Mouse (Mus musculus): ENCODE measurements around the gene Mri1.

The Mri1 gene

DNA sequence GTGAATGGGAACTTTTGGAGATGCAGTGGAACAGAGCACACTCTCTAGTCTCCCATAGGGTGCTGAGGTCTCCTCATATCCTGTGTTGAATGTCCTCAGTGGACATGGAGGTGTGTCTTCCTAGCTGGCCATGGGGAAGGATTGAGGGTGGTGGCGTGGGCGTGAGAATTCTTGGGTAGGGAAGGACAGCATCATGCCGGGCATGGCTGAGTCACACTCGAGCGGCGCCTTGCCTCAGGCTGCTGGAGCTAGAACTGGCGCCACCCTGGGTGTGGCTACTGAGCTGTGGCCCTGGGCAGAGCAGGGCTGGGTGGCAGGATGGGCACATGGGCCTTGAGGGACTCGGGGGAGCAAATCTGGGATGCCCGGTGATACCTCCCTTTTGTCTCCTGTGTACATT is 54.7 kb downstream of the Mri1 start:
- DNase-seq = no peak

DNA sequence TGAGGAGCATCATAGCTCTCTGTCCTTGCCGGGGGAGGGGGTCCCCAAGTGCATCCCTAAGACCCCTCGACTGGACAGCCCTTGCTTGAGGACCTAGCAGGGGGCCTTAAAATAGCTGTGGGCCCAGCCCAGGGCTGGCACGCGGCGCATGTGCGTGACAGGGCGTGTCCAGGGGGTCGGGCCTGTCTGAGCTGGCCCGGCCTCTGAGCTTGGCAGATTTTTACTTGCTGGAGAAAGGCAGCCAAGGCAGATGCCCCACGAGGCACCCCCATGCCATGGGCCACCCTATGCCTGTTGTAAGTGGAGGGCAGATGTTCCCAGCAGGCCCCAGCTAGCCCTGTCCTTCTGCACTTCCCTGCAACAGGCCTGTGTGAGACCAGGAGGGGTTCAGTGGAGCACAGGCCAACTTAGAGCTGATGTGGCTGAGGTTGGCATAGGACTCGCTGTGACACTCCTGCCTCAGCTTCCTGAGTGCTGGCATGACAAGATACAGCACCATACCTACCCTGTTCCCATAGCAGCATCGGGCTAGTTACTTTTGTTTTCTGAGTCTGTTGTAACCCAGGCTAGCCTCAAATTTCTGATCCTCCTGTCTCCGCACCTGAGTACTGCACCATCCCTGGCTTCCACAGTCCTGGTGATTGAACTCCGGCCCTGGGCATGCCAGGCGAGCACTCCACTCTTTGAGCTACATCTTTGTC is 55.4 kb downstream of the Mri1 start:
- peak; percentile 58 for DNase-seq

DNA sequence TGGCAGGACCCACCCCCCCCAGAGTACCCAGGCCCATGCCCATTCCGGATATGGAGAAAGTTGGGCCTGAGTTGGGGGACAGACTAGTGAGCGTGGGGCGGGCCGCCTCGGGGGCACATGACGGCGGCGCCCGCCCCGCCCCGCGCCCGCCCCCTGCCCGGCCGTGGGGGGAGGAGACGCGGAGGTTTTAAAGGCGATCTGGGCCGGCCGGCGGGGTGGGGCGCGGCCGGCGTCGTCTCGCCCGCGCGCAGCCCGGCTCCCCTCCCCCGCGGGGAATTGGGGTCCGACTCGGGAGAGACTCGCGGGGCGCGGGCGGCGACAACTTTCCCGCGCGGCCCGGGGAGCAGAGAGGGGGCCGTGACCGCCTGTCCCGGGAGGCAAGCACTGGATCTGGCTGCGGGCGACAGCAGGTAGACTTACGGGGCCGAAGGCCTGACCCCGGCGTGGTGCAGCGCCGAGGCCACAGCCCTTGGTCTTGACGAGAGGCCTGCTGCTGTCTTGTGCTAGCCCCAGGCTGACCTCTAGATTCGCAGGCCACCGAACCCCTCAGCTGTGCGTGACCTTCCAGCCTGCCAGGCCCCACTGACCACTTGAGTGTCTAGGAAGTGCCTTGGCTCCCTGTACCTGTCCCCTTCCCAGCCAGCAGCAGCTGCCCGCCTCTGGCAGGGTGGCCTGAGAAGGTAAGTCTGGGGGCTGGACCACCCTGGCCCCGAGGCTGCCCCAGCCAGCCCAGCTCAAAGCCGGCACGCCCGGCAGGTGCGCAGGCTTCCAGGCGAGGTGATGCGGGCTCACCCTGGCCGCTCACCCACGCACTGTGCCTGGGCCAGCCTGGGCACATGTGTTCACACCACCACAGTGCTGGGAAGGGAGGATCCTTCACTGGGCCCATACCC is 56.2 kb downstream of the Mri1 start:
- DNase-seq = peak; percentile 62

DNA sequence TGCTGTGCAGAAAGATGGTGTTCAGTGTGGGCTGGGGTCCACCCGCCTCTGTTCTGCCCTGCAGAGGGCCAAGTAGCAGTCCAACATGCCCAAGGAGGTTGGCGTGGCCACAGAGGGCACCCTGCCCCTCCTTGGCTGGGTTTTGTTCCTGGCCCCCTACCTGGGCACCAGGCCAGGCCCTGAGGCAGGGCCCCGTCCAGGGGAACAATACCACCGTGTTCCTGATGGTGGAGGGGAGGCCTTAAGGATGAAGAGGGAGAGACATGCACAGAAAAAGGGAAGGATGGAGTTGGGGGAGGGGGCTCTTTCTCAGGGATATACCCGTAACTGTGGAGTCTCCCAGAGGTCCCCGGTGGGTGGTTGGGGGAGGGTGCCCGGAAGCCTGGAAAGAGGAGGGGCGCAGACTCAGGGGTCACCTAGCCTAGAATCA is 57.0 kb downstream of the Mri1 start:
- no peak for DNase-seq
